Mouse (Mus musculus) granulocyte monocyte progenitor cell, adult 5-6 weeks (primary cell): ENCODE data around the gene Scn3b. TPM values are rescaled to one million over a fixed set of nuclear protein-coding genes. Genes with fewer than 3 reads are reported as not detected.

Experiments used
- ATAC-seq: replicated peaks from 2 replicates; pipeline ENCODE4 v1.8.0; 2016; ENCODE audit warnings: mild to moderate bottlenecking, moderate TSS enrichment, inconsistent platforms; ENCODE audit not compliant: poor library complexity, severe bottlenecking
- total RNA-seq, 2 experiments: library from RNA; stranded (forward) in 1 of 2; stranded (reverse) in 1 of 2; fragments of 200-712, 200-1000 nt in 1 of 2; fragments of >200 nt in 1 of 2; fragmentation: Nextera tagmentation in 1 of 2; gene quantifications; 2 replicates each; pipeline ENCODE4 v1.2.3; 2014 to 2017

Scn3b gene
- total RNA-seq, 2 experiments from 2014 or later, result not detected

DNA sequence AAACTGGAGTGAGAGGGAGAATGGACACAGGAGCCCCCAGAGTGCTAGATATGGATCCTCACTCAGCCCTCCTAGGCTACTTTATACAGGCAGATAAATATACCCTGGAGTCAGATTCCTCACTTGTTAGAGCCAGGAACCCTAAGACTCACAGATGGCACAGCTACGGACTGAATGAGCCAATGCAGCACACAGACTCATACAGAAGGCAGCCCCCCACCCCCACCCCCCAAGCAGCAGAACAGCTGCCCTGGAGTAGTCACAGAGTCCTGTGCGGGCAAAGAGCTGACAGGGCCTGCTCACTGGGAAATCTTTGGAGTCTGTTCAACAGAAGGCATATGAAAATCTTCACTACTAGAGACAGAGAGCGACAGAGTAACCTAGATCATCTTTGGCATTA, 38.3 kb downstream of the Scn3b start:
- ATAC-seq, result no peak

DNA sequence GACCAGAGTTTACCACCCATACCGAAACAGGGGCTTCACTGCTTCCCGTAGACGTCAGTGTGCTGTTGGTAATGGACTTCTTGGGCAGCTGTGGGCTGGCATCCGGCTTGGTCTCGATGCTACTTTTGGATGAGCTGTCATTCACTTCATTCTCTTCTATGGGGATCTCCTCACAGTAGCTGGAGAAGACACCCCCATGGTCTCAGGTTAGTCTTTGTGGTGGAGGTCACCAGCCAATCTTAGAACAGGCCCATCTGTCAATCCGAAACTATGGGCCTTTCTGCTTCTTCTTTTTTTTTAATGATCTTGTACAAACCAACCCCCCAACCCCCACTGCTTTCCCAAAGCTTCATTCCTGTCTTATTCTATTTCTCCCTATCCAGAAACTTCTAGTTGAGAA, 40.9 kb downstream of the Scn3b start:
- no peak for ATAC-seq

- no peak for ATAC-seq
Measured at GRCm38 (mm10) chr9:40311813-40312212, 42.8 kb downstream of the Scn3b start.

- ATAC-seq, result no peak
Measured at GRCm38 (mm10) chr9:40316865-40317660, 48.0 kb downstream of the Scn3b start.

DNA sequence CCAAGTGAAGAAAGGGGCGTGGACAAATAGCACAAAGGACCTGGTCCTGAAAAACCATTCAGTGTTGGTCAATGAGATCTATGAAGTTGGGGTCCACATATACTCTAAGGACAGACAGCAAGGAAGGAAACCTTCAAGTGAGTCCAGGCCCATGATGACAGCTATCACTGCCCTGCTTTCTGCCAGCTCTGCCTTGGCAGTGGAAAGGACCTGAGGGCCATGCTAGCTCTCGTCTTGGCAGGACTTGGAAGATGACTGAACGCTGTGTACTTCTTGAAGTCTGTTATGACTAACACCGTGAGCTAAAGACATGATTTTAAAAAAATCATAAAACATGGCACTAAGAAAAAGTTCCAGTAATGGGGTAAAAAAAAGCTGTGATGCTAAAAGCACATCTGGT, 48.7 kb downstream of the Scn3b start:
- ATAC-seq, result no peak

- no peak for ATAC-seq
Measured at GRCm38 (mm10) chr9:40318771-40319170, 49.8 kb downstream of the Scn3b start.

DNA sequence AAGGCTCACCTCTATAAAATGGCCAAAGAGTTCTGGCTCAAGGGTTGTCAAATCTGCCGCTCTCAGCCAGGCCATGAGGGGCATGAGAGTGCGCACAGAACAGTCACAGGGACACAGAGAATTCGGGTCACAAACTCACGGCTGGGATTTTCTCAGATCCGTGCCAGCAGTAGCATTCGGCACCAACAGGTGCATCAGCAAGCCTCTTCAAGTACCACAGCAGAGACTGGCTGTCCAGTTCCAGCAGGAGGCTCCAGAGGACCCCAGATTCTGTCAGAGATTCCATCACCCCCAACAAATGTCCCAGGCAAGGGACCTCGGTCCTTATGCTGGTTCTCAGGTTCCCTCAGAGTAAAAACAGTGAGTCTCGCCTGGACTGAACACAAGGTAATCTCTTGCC, 51.4 kb downstream of the Scn3b start:
- no peak for ATAC-seq

- ATAC-seq, result peak; percentile 69
Measured at GRCm38 (mm10) chr9:40320879-40321667, 52.1 kb downstream of the Scn3b start.

GRCm38 (mm10) chr9:40321668-40322003, 52.6 kb downstream of the Scn3b start:
- no peak for ATAC-seq

DNA sequence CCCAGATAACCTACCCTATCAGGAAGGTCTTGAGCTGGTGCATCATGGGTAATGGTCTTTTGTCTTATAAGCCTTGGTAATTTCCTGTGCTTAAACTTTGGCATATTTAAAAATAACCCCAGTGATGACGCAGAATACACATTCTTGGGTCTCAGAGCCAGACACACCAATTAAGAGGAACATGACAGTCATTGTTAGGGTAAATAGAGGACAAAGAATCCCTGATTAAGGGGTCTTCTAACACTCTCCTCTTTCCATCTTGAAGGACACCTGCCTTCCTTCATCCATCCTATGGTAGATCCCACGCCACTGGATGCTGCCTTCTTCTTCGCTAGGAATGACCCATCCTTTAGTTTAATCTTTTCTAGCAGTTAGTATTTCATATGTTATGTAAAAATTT, 53.4 kb downstream of the Scn3b start:
- no peak for ATAC-seq

DNA sequence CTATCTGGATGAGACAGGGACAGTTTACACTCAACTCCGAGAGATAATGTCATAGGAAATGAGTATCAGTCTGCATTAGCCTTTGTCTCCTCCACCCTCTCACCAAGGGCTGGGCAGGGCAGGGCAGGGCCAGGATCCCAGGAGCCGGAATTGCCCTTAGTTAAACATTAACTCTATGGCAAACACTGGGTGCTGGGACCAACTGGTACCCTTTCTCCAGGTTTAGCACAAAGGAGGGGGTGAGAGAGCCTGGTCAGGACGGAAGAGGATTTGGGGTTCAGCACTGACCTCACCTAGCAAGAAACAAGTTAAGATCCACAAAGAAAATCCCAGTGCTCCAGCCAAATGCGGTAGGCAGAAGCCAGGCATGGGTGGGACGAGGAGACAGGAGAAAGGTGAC, 54.2 kb downstream of the Scn3b start:
- no peak for ATAC-seq

DNA sequence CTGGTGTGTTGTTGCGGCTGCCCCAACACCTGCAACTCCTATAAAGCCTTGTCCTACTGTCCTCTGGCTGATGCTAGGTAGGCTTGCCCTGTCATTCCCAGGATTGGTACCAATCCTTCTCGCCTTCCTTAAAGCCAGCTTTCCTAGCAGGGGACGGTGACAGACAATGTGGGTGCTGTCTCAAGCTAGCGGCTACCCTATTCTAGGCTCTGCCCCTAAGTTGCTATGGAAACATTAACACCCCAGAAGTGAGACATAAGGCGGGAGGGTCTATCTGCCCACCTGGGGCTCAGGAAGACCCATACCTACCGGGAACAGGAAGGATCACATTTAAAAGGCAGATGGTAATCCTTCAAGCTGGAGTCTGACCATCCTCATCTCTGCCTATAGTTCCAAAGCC, 54.8 kb downstream of the Scn3b start:
- ATAC-seq, result no peak

GRCm38 (mm10) chr9:40324232-40324792, 55.3 kb downstream of the Scn3b start:
- ATAC-seq, result peak; percentile 59

DNA sequence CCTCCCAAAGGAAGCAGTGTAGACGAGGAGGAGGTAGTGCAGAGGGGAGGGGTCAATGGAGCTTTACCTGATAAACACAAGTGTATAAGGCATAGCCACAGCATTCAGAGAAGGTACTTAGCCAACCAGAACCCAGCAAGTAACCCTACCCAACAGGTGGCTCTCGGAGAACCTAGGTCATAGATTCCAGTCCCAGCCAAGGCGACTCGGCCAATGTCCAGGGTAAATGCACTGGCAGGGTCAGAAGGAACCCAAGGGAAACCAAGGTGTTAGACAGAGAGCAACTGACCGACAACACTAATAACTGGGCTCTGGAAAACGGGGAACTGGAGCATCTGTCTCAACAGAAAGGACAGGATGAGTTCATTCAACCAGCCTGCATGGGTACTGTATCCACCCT, 55.8 kb downstream of the Scn3b start:
- no peak for ATAC-seq

DNA sequence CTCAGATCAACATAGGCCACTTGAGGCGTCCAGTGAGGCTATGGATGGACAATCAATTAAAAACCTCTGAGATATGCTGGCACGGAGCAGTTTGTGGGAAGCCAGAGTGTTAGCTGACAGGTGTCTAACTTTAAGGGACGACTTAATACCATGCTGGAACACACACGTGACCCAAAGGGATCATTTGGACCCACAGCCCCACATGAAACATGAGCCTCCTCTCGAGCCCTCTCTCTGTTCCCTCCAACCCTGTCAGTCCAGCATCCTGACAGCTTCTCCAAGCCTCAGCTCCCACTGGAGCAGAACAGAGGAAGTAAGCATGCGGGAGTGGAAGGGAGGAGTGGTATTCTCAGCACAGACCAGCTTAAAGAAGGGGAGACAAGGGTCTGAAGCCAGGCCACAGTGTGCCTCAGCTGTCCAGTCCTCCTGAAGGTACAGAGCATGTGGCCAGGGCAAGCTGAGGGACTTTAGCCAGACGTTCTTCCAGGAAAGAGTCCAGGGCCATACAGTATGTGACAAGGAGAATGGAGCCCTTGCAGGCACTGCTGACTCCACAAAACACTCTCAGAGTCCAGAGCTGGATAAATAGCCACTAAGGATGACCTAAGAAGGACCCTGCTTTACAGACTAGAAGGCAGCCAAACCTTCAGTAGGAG, 57.4 kb downstream of the Scn3b start:
- no peak for ATAC-seq

GRCm38 (mm10) chr9:40330609-40331382, 61.8 kb downstream of the Scn3b start:
- peak; percentile 89 for ATAC-seq

DNA sequence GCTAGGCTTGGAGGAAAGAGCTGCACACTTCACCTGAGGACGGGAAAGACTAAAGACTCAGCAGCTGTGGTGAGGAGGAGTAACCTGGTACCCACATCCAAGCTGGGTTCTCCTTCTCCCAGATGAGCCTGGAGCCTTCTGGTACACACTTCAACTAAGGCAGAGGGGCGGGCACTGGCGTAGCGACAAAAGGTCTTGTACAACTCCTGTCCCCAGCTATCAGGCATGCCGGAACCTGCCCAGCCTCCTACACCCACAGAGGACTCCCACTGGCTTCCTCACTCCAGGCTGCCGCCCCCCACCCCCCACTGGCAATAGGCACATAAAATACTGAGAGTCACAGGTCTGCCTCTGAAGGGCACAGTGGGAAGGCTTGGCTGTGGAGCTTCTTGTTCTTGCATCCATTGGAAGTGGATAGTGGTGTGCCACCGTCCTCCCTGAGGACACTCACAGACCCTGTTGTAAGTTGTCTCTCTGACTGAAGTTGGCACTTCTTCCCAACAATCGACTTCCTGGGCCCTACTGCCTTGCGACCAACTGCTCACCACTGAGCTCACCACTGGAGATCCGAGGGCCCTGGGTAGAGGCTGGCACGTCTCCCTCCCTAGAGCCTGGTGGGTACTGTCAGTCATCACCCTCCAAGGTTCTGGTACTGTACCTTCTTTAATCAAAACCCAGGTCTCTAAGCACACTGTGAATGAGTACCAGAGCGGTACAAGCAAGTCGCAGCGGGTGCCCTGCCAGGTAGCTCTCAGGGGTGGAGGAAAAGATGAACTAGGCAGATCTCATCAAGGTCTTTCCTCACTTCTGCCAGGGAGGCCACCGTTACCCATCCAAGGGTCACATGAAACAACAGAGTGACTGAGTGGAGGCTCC, 62.6 kb downstream of the Scn3b start:
- no peak for ATAC-seq

GRCm38 (mm10) chr9:40332326-40332725, 63.3 kb downstream of the Scn3b start:
- no peak for ATAC-seq
